Mouse (Mus musculus): ENCODE measurements around the gene Vamp4. TPM values are rescaled to one million over a fixed set of nuclear protein-coding genes. Genes with fewer than 3 reads are reported as not detected.

Gene Vamp4
- 0.03 and 0.04 TPM in 2 replicates for polyA plus RNA-seq (2012)

DNA sequence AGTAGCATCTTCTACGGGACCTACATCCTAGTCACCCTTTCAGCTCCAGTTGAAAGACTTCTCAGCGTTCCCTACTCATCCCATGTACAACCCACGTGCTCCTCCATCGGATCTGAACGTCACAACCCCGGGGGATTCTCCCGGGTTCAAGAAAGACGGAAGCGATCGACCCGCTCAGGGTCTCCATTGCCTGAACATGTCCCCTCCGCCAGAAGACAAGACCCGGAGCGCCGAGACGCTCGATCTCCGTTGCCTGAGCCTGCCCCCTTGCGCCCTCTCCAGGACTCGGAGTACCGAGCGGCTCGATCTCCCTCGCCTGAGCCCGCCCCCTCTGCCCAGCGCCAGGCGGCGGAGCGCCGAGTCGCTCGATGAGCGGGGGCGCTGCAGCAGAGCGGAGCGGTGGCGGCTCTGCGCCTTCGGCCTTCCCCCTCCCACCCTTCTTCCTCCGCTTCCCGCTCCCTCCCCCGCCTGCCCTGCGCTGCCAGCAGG lies at the start of gene Vamp4:
Gene Vamp4, plus strand, starts transcription at position 256 of the 489 bp plus-strand sequence.
- no peaks in the 10 kb centered on the region; the same call in 1 of the 2 replicates for H3K9me3 ChIP-seq (ENCODE audit: control insufficient read depth, low read length)
- H3K36me3 ChIP-seq (ENCODE audit: control insufficient read depth) = peaks cover 6% of the 10 kb centered on the region
- H3K4me1 ChIP-seq (ENCODE audit: control insufficient read depth) = peaks cover 23% of the 10 kb centered on the region
- peaks cover 10% of the 10 kb centered on the region for H3K27me3 ChIP-seq (ENCODE audit: control insufficient read depth)
- TF ChIP-seq TAL1 (IDR thresholded peaks at IDR 0.05; ENCODE audit: low read length) (no peak), GATA1 (IDR thresholded peaks at IDR 0.05; ENCODE audit: low read length) (no peak)
- H3K4me3 ChIP-seq (replicated peaks) = peak within 1 kb of the TSS; percentile 76

GRCm38 (mm10) chr1:162529651-162530050 lies 40.7 kb upstream of the Vamp4 start:
- no peak overlapping the region for H3K4me3 ChIP-seq (replicated peaks)
- H3K4me1 ChIP-seq (ENCODE audit: control insufficient read depth) = no peaks in the 10 kb centered on the region
- peaks cover 24% of the 10 kb centered on the region for H3K36me3 ChIP-seq (ENCODE audit: control insufficient read depth)
- TF ChIP-seq GATA1 (IDR thresholded peaks at IDR 0.05; ENCODE audit: low read length) (no peak), TAL1 (IDR thresholded peaks at IDR 0.05; ENCODE audit: low read length) (no peak)
- no peaks in the 10 kb centered on the region for H3K9me3 ChIP-seq (ENCODE audit: control insufficient read depth, low read length)
- H3K27me3 ChIP-seq (ENCODE audit: control insufficient read depth) = no peaks in the 10 kb centered on the region

- TF ChIP-seq GATA1 (IDR thresholded peaks at IDR 0.05; ENCODE audit: low read length) (no peak), TAL1 (IDR thresholded peaks at IDR 0.05; ENCODE audit: low read length) (no peak)
- Histone ChIP-seq H3K36me3 (ENCODE audit: control insufficient read depth) (peaks cover 34% of the 10 kb centered on the region), H3K9me3 (ENCODE audit: control insufficient read depth, low read length) (no peaks in the 10 kb centered on the region), H3K27me3 (ENCODE audit: control insufficient read depth) (no peaks in the 10 kb centered on the region), H3K4me3 (replicated peaks) (no peak overlapping the region), H3K4me1 (ENCODE audit: control insufficient read depth) (no peaks in the 10 kb centered on the region)
These were observed 39.6 kb upstream of the Vamp4 start for GRCm38 (mm10) chr1:162530666-162531065.

- H3K4me1 ChIP-seq (ENCODE audit: control insufficient read depth) = no peaks in the 10 kb centered on the region
- TF ChIP-seq GATA1 (IDR thresholded peaks at IDR 0.05; ENCODE audit: low read length) = no peak
- no peaks in the 10 kb centered on the region for H3K27me3 ChIP-seq (ENCODE audit: control insufficient read depth)
- peaks cover 44% of the 10 kb centered on the region for H3K36me3 ChIP-seq (ENCODE audit: control insufficient read depth)
- no peak overlapping the region for H3K4me3 ChIP-seq (replicated peaks)
- H3K9me3 ChIP-seq (ENCODE audit: control insufficient read depth, low read length) = no peaks in the 10 kb centered on the region
These were observed 38.7 kb upstream of the Vamp4 start for GRCm38 (mm10) chr1:162531584-162531983.

GRCm38 (mm10) chr1:162532330-162532729 lies 38.0 kb upstream of the Vamp4 start:
- Histone ChIP-seq H3K9me3 (ENCODE audit: control insufficient read depth, low read length) (no peaks in the 10 kb centered on the region), H3K4me3 (replicated peaks) (no peak overlapping the region), H3K27me3 (ENCODE audit: control insufficient read depth) (no peaks in the 10 kb centered on the region), H3K36me3 (ENCODE audit: control insufficient read depth) (peaks cover 51% of the 10 kb centered on the region), H3K4me1 (ENCODE audit: control insufficient read depth) (no peaks in the 10 kb centered on the region)
- TF ChIP-seq GATA1 (IDR thresholded peaks at IDR 0.05; ENCODE audit: low read length) = no peak
- no peak for TF ChIP-seq TAL1 (IDR thresholded peaks at IDR 0.05; ENCODE audit: low read length)

- no peak for TF ChIP-seq TAL1 (IDR thresholded peaks at IDR 0.05; ENCODE audit: low read length)
- TF ChIP-seq GATA1 (IDR thresholded peaks at IDR 0.05; ENCODE audit: low read length) = no peak
- no peak overlapping the region for H3K4me3 ChIP-seq (replicated peaks)
- H3K4me1 ChIP-seq (ENCODE audit: control insufficient read depth) = no peaks in the 10 kb centered on the region
- no peaks in the 10 kb centered on the region for H3K27me3 ChIP-seq (ENCODE audit: control insufficient read depth)
- peaks cover 63% of the 10 kb centered on the region for H3K36me3 ChIP-seq (ENCODE audit: control insufficient read depth)
- H3K9me3 ChIP-seq (ENCODE audit: control insufficient read depth, low read length) = no peaks in the 10 kb centered on the region
These were observed 36.4 kb upstream of the Vamp4 start for GRCm38 (mm10) chr1:162533766-162534560.

- peaks cover 32% of the 10 kb centered on the region for H3K4me1 ChIP-seq (ENCODE audit: control insufficient read depth)
- no peak overlapping the region for H3K4me3 ChIP-seq (replicated peaks)
- peaks cover 77% of the 10 kb centered on the region for H3K36me3 ChIP-seq (ENCODE audit: control insufficient read depth)
- TF ChIP-seq GATA1 (IDR thresholded peaks at IDR 0.05; ENCODE audit: low read length) (no peak), TAL1 (IDR thresholded peaks at IDR 0.05; ENCODE audit: low read length) (no peak)
- H3K27me3 ChIP-seq (ENCODE audit: control insufficient read depth) = no peaks in the 10 kb centered on the region
- no peaks in the 10 kb centered on the region for H3K9me3 ChIP-seq (ENCODE audit: control insufficient read depth, low read length)
These were observed 27.1 kb upstream of the Vamp4 start for GRCm38 (mm10) chr1:162543231-162543630.

GRCm38 (mm10) chr1:162547607-162548006 lies 22.7 kb upstream of the Vamp4 start:
- no peaks in the 10 kb centered on the region for H3K9me3 ChIP-seq (ENCODE audit: control insufficient read depth, low read length)
- TF ChIP-seq TAL1 (IDR thresholded peaks at IDR 0.05; ENCODE audit: low read length) (no peak), GATA1 (IDR thresholded peaks at IDR 0.05; ENCODE audit: low read length) (no peak)
- peaks cover 36% of the 10 kb centered on the region for H3K36me3 ChIP-seq (ENCODE audit: control insufficient read depth)
- no peaks in the 10 kb centered on the region for H3K27me3 ChIP-seq (ENCODE audit: control insufficient read depth)
- H3K4me1 ChIP-seq (ENCODE audit: control insufficient read depth) = peaks cover 45% of the 10 kb centered on the region
- H3K4me3 ChIP-seq (replicated peaks) = peak overlapping the region; percentile 86

DNA sequence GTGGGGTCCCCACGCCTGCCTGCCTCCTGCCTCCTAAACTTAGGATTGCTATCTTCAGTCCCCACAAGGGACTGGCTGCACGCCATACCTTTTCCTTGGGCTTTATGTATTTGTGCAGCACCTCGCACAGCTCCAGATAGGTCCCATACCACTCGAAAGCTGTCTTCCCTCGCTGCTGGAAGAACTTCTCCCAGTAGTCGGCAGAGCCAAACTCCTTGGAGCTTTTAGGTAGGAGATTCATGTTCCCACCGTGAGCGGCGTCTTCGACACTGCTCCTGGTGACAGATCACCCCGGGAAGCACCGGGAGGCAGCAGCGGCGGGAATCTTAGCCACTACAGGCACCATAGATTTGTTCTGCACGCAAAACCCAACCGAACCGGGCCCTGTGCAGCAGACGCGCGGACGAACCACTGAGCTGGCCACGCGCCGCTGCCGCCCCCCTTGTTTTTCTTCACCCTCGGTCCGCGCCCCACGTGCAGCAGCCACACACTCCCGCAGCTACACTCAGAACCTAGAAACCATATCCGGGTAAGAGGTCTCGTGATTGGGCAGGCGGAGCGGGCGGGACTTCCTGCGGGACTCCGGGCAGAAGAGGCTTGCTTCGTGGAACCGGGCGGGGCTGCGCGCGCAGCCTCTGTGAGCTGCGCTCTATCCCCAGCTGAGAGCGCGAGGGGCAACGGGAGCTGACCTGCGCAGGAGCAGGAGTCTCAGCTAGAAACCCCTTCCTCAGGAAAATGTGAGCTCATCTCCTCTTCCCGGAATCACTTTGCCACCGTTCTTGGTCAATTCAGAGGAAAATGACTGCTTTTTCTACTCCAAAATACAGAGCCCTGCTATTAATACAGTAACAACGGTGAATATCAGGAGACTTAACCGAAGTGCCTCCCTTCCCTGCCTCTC lies 22.0 kb upstream of the Vamp4 start, which contains the start of gene Mettl13:
Gene Mettl13, minus strand, starts transcription at position 536 of the 901 bp plus-strand sequence.
- Histone ChIP-seq H3K9me3 (ENCODE audit: control insufficient read depth, low read length) (no peaks in the 10 kb centered on the region), H3K4me3 (replicated peaks) (peak within 1 kb of the TSS; percentile 86), H3K4me1 (ENCODE audit: control insufficient read depth) (peaks cover 52% of the 10 kb centered on the region), H3K36me3 (ENCODE audit: control insufficient read depth) (peaks cover 29% of the 10 kb centered on the region), H3K27me3 (ENCODE audit: control insufficient read depth) (no peaks in the 10 kb centered on the region)
- no peak for TF ChIP-seq TAL1 (IDR thresholded peaks at IDR 0.05; ENCODE audit: low read length)
- TF ChIP-seq GATA1 (IDR thresholded peaks at IDR 0.05; ENCODE audit: low read length) = no peak
